Mouse (Mus musculus): ENCODE measurements around the gene Ppp1r1b.

GRCm38 (mm10) chr11:98318421-98319116, 29.6 kb upstream of the Ppp1r1b start:
- TF ChIP-seq CTCF (IDR thresholded peaks at IDR 0.05; ENCODE audit: borderline replicate concordance, extremely low read depth, insufficient read depth, insufficient read length) (no peak), POLR2A (IDR thresholded peaks at IDR 0.05; ENCODE audit: borderline replicate concordance, extremely low read depth, insufficient read depth, insufficient read length, poor library complexity, severe bottlenecking) (no peak)

All from brain, embryonic 14.5 days (tissue).